Mouse (Mus musculus) right cerebral cortex, postnatal 36 days (tissue): ENCODE measurements around the gene Heyl.
"Not testable (repeated sequence)": the region's sequence is repeated elsewhere in the genome, so short reads cannot be mapped to it uniquely, and the experiment has no call there.

Experiments used
- DNase-seq, 2 experiments: peaks; one replicate each; pipeline ENCODE4 v3.0.0; 2022; ENCODE audit warnings: low spot score in 2 of 2, mixed read lengths in 1 of 2

The Heyl gene

GRCm38 (mm10) chr4:123232841-123233240, 515 bp upstream of the Heyl start:
- DNase-seq = no peak

GRCm38 (mm10) chr4:123235835-123236430, 2.6 kb downstream of the Heyl start:
- DNase-seq = no peak

- no peak for DNase-seq
Observed at GRCm38 (mm10) chr4:123236431-123237031, 3.2 kb downstream of the Heyl start.

- DNase-seq = no peak
Observed at GRCm38 (mm10) chr4:123237386-123238266, 4.3 kb downstream of the Heyl start.

DNA sequence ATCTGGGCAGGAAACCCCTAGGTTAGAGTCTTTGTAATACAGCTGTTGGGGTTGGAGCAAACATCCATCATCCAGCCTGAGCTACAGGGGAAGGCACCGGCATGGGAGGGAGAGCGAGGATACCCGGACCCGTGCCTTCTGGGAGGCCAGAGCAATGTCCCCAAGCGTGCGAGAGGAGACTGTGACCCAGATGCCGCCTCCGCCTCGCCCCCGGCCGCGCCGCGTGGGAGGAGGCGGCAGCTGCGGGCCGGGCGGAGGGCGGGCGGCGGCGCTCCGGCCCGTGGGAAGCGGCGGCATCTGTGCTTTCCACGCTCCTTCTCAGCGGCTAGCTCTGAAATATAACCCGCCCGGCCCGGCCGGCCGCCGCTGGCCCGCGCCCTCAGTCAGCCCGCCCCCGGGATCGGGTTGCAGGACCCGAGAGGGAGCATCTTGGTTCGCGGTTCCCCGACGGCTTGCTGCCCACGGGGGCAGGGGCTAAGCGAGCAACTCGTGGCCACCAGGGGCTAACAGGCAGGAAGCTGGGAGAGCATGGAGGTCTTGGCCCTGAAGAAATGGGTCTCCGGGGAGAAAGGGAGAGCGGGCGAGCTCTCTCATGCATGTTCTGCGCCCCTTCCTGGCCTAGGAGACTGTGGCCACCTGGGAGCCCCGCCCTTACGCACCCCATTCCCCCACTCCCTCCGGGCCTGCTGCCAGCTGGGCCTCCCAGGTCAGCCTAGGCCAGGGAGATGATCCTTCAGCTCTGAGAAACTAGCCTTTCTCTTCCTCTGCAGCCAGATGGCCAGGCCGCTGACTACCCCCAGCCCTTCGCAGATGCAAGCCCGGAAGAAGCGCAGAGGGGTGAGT, 6.2 kb downstream of the Heyl start:
- no peak for DNase-seq

GRCm38 (mm10) chr4:123246221-123246620, 12.9 kb downstream of the Heyl start:
- DNase-seq = no peak

- no peak for DNase-seq
Observed at GRCm38 (mm10) chr4:123246651-123247050, 13.3 kb downstream of the Heyl start.

DNA sequence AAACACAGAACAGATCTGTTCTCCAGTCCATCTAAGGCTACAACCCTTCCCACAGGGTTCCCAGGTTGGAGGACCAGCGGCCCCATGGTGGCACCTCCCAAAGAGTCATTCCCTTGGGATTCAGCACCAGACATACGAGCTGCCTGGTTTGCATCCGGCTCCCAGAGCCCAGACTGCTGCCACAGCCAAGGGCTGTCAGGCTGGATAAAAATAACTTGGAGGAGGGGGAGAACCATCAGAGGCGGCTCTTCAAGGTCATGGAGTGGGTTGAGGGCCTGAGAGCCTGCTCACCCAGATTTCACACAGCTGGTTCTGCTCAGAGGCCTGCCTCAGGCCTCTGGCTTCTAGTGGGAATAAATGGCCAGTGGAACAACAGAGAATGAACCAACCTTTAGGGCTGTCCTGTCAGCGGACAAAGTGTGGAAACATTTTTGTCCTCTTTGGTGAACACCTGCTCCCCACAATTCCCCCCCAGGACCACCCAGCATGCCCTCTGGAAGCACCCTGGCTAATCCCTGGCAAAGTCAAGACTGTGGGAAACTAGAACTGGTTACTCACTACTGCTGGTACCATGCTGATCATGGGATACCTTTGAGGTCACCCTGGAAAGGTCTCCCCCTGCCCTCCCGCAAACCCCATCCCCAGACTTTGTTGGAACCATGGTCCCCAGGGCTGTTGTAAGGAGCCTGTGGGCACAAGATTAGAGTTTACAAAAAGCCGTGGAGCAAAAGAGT, 14.0 kb downstream of the Heyl start:
- no peak for DNase-seq

DNA sequence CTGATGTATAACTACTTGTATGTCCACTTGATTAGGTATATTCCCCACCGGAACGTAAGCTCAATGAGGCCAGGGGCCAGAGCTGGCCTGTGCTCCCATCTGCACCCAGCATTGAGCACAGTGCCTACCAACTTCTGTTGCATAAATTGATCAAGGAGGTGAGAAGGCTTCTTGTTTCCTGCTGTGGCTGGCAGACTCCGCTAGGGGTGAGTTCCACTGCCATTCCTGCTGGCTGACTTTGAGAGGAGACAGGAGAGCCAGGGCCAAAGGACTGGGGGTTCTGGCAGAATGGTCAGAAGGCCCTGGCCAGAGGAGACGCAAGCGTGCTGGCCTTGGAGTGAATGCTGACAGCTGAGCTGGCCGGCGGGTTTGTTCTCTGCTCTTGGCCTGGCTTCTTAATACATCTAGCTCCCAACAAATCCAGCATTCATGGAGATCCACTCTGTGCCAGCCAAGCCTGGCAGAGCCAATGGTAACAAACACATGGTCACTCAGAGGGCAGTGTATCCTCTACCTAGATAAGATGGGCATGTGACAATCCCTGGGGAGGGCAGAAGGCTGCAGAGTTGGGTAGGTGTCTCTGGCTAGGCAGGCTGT, 15.7 kb downstream of the Heyl start:
- DNase-seq = peak; percentile 72 to 78

GRCm38 (mm10) chr4:123252214-123252613, 18.9 kb downstream of the Heyl start:
- no peak for DNase-seq

- DNase-seq = no peak
Observed at GRCm38 (mm10) chr4:123254617-123255016, 21.3 kb downstream of the Heyl start.

GRCm38 (mm10) chr4:123260071-123260746, 26.9 kb downstream of the Heyl start:
- DNase-seq = no peak

- DNase-seq = no peak
Observed at GRCm38 (mm10) chr4:123261721-123262401, 28.5 kb downstream of the Heyl start, which contains the start of gene Pabpc4. TSS of gene Pabpc4 (plus strand) at chr4:123262351.

DNA sequence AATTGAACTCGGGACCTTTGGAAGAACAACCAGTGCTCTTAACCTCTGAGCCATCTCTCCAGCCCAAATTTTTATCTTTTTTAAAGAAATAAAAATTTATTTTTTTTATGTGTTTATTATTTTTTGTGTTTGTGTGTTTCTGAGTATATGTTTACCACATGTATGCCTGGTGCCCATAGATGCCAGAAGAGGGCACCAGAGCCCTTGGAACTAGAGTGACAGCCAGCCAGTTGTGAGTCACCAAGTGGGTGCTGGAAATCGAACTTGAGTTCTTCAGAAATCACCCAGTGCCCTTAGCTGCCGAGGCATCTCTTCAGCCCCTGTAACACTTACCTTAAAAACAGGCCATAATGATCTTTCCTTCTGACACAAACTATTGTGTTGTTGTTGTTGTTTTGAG, 37.7 kb downstream of the Heyl start:
- no peak for DNase-seq

- no peak for DNase-seq
Observed at GRCm38 (mm10) chr4:123280117-123280516, 46.8 kb downstream of the Heyl start.

DNA sequence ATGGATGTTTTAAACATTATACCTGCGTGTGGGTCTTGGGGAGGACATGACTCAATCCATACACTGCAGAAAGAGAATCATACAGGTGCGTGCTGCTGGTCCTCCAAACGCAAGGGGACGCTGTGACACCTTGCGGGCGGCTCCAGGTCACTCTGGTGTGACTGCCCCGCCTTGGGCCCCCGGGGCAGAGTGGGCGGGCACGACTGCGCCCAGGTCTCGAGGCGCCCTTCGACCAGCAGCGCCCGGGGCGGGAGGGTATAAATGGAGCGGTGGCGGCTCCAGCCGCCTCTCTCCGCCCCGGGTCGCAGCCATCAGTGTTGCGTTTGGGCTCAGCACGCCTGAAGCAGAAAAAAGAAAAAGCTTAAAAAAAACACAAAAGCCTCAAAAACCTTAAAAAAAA, 49.1 kb downstream of the Heyl start:
- DNase-seq = peak; percentile 76 to 77

DNA sequence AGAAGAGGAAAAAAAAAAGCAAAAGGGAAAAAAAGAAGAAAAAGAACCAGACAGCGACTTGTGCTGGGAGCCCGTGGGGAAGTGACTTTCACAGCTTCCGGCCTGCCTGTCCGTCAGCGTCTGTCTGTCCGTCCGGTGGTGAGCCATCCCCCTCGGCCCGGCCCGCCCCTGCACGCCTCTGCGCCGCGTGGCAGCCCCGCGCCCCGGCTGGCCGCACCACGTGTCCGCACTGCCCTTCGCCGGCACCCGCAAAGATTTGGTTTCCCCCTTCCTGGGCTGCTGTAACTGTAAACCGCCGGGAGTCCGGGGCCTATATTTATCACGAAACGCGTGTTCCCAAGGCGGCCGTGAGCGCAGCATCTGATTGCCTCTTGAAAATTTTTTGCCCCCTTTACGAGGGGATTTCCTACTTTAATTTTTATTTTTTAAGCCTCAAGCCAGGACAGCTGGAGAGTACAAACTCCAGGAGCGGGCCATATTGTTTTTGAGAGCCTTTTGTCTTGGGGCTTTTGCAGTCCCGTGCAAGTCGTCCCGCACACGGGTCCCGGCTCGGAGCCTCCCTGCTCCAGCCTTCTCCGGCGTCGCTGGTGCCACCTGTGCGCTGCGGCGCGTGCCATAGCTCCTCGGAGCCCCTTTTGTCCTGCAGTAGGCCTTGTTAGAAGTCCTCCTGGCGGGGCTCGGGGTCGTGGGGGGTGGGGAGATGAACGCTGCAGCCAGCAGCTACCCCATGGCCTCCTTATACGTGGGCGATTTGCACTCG, 49.7 kb downstream of the Heyl start:
- not testable (repeated sequence) for DNase-seq

DNA sequence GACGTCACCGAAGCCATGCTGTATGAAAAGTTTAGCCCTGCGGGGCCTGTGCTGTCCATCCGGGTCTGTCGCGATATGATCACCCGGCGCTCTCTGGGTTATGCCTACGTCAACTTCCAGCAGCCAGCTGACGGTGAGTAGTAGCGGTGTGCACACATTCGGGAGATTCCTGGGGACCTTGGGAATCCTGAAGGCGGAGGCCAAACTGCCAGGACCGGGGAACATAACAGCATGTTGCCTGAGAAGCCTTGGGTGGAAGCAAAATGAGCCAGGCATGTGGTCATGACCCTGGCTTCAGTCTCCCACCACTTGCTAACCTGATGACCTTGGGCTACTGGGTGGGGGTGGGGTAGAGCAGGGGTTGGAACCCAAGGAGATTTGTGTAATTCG, 50.3 kb downstream of the Heyl start:
- DNase-seq = not testable (repeated sequence)
